Mouse (Mus musculus) small intestine, adult 2 months (tissue): Measurements from ENCODE around the gene Tmem120a. TPM values are rescaled to one million over a fixed set of nuclear protein-coding genes. Genes with fewer than 3 reads are reported as not detected.

Experiments
- H3K27ac ChIP-seq: fragments of 200-500 bp; 2 replicates; pipeline ENCODE4 v1.5.1; 2012; ENCODE audit warnings: low read depth, low read length, control low read depth, inconsistent platforms; ENCODE audit not compliant: insufficient read depth
- H3K27me3 ChIP-seq: fragments of 200-500 bp; 2 replicates; pipeline ENCODE4 v1.6.1; 2012; ENCODE audit warnings: mild to moderate bottlenecking, moderate library complexity, low read length, inconsistent platforms; ENCODE audit not compliant: control insufficient read depth, insufficient read depth
- H3K36me3 ChIP-seq: fragments of 200-500 bp; 2 replicates; pipeline ENCODE4 v1.6.1; 2012; ENCODE audit warnings: mild to moderate bottlenecking, low read length, control low read depth, inconsistent platforms; ENCODE audit not compliant: control insufficient read depth, insufficient read depth
- H3K4me1 ChIP-seq: fragments of 200-500 bp; 2 replicates; pipeline ENCODE4 v1.6.1; 2012; ENCODE audit warnings: low read length, inconsistent platforms, mixed read lengths; ENCODE audit not compliant: control insufficient read depth, insufficient read depth, insufficient read length
- H3K4me3 ChIP-seq: fragments of 200-500 bp; 2 replicates; pipeline ENCODE4 v1.5.1; 2012; ENCODE audit warnings: low read depth, mild to moderate bottlenecking, control low read depth, inconsistent platforms, low read length, moderate library complexity
- CTCF ChIP-seq: fragments of 200-500 bp; IDR thresholded peaks from 2 replicates; pipeline ENCODE4 v1.5.1; 2012; ENCODE audit warnings: low read depth, mild to moderate bottlenecking, control low read depth, inconsistent platforms, low read length, moderate library complexity, mixed read lengths; ENCODE audit not compliant: insufficient replicate concordance, insufficient read length; ENCODE audit errors: extremely low read depth
- POLR2A ChIP-seq: fragments of 200-500 bp; IDR thresholded peaks from 2 replicates; pipeline ENCODE4 v1.6.1; 2012; ENCODE audit warnings: low read depth, mild to moderate bottlenecking, control low read depth, inconsistent platforms, low read length, moderate library complexity
- WGBS: fragments of 180-500 bp; shearing (Covaris S2); methylation state at CpG from one replicate; pipeline ENCODE4 v1.1.7; 2018; 5-methylcytosine and 5-hydroxymethylcytosine counted together
- polyA plus RNA-seq: library from polyadenylated mRNA; depleted of rRNA; stranded (reverse); fragments of >200 nt; gene quantifications from 2 replicates; pipeline ENCODE4 v1.2.3, GENCODE M21; 2012

Gene Tmem120a
- polyA plus RNA-seq, 1 experiment = 261 TPM

DNA sequence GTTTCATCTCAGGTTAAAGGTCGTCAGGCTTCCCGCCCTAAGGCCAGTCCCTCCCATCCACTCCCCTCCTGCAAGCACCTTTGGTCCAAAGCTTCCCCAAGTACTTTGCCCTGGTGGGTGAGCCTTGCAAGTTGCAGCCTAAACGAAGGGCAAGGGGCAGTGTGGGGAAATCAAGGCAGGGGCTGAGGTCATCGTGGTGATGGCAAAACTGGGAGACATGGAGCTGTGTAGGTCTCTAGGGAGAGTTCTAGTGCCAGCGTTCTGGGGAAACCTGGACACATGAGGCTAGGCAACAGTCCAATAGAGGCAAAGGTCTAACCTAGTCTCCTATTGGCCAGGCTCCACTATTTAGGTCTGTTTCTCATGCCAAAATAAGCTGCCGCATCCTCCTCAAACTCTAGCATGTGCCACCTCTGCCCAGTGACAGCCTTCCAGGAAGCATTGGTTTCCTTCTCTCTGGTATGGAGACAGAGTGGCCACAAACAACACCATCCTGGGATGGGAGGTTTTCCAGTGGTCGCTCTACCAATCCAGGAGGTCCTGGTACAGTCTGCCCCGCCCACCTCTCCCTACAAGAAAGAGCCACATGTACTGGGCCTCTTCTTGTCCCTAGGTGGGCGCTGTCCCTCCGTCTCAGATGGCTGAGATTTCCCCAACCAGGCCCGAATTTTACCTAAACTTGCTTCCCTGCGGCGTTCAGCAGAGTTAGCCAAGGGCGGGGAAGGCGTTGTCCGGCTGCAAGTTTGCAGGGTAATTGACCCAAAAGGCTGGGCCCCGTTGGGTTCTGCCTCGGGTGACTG is 1.1 kb downstream of the Tmem120a start:
- peaks cover 15% of the 10 kb centered on the region; the same call in 1 of the 2 replicates for H3K4me1 ChIP-seq
- peak overlapping the region; percentile 69 for H3K4me3 ChIP-seq
- TF ChIP-seq CTCF (no peak), POLR2A (no peak; the same call in 1 of the 2 replicates)
- no peaks in the 10 kb centered on the region for H3K27me3 ChIP-seq
- WGBS = 12% methylated on average over 18 of the region's 18 CpGs
- H3K27ac ChIP-seq = peak overlapping the region; percentile 89
- H3K36me3 ChIP-seq = peaks cover 28% of the 10 kb centered on the region

DNA sequence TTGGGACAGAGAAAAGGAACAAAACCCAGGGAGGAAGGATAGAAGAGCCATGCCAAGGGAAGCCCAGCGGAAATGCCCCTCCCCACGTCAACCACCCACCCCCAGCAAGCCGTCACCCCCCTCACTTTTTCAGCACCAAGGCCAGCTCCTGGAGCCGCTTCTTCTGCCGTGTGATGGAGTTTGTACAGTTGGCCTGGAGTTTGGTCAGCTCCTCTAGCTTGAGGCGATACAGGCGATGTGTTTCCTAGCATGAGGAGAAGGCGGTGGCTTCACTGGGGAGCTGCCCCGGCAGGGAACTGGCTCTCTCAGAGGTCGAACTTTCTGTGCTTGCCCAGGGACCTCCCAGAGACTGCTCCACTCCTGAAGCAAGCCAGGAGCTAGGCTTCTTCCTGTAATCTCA is 2.1 kb downstream of the Tmem120a start:
- peaks cover 37% of the 10 kb centered on the region for H3K36me3 ChIP-seq
- peak overlapping the region; percentile 69 for H3K4me3 ChIP-seq
- peaks cover 15% of the 10 kb centered on the region; the same call in 1 of the 2 replicates for H3K4me1 ChIP-seq
- H3K27me3 ChIP-seq = no peaks in the 10 kb centered on the region
- TF ChIP-seq POLR2A (no peak), CTCF (no peak)
- 61% methylated on average over 10 of the region's 10 CpGs for WGBS
- peak overlapping the region; percentile 6; the same call in 1 of the 2 replicates for H3K27ac ChIP-seq

- peaks cover 76% of the 10 kb centered on the region for H3K36me3 ChIP-seq
- TF ChIP-seq CTCF (no peak), POLR2A (no peak)
- no peaks in the 10 kb centered on the region for H3K27me3 ChIP-seq
- H3K4me1 ChIP-seq = peaks cover 8% of the 10 kb centered on the region; the same call in 1 of the 2 replicates
- WGBS = 33% methylated on average over 6 of the region's 6 CpGs
- no peak overlapping the region for H3K4me3 ChIP-seq
- no peak overlapping the region for H3K27ac ChIP-seq
These were observed 6.0 kb downstream of the Tmem120a start for GRCm38 (mm10) chr5:135738266-135738665.

DNA sequence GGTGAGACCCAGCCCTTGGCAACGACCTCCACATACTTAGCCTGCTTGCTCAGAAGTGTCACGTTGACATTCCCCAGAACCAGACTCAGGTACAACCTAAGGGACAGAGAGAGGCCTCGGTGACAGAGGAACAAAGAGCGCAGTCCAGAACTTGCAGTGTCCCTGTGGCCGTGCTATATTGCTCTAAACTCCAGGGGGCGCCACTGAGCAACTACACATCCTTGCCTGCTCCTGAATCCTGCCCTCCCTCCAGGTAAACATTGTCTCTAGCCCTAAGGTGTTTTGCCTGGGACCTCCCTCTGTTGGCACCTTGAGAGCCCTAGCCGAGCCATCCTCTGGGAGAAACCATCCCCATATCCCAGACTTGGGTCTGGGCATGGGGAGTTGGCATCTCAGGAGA is 7.1 kb downstream of the Tmem120a start:
- Histone ChIP-seq H3K27me3 (no peaks in the 10 kb centered on the region), H3K4me1 (peaks cover 1% of the 10 kb centered on the region; the same call in 1 of the 2 replicates), H3K36me3 (peaks cover 84% of the 10 kb centered on the region), H3K27ac (no peak overlapping the region), H3K4me3 (no peak overlapping the region)
- WGBS = 79% methylated on average over 7 of the region's 7 CpGs
- TF ChIP-seq CTCF (peak; percentile 79; the same call in 1 of the 2 replicates), POLR2A (no peak)

DNA sequence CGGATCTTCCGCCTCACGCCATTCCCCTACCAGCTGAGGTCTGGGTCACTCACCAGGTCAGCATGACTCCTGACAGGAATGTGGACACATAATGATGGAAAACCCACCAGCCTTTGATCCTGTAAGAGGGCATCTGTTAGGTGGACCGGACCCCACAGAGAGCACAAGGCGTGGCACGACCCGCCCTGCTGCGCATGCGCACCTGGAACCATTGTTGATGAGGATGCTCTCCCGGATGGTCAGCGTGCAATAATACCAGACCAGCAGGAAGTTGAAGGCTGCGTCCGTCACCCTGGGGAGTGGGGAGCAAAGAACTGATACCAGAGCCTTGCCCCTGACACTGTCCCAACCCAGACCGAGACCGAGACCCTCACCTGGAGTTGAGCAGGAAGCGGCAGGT is 7.7 kb downstream of the Tmem120a start:
- Histone ChIP-seq H3K27ac (no peak overlapping the region), H3K4me1 (no peaks in the 10 kb centered on the region; the same call in 1 of the 2 replicates), H3K36me3 (peaks cover 84% of the 10 kb centered on the region), H3K4me3 (no peak overlapping the region), H3K27me3 (no peaks in the 10 kb centered on the region)
- 95% methylated on average over 16 of the region's 16 CpGs for WGBS
- TF ChIP-seq CTCF (no peak), POLR2A (no peak)

- TF ChIP-seq CTCF (no peak), POLR2A (no peak)
- H3K4me1 ChIP-seq = no peaks in the 10 kb centered on the region
- peaks cover 88% of the 10 kb centered on the region for H3K36me3 ChIP-seq
- H3K27ac ChIP-seq = no peak overlapping the region
- WGBS = 72% methylated on average over 13 of the region's 13 CpGs
- no peaks in the 10 kb centered on the region for H3K27me3 ChIP-seq
- no peak overlapping the region for H3K4me3 ChIP-seq
These were observed 8.5 kb downstream of the Tmem120a start for GRCm38 (mm10) chr5:135735741-135736140.

DNA sequence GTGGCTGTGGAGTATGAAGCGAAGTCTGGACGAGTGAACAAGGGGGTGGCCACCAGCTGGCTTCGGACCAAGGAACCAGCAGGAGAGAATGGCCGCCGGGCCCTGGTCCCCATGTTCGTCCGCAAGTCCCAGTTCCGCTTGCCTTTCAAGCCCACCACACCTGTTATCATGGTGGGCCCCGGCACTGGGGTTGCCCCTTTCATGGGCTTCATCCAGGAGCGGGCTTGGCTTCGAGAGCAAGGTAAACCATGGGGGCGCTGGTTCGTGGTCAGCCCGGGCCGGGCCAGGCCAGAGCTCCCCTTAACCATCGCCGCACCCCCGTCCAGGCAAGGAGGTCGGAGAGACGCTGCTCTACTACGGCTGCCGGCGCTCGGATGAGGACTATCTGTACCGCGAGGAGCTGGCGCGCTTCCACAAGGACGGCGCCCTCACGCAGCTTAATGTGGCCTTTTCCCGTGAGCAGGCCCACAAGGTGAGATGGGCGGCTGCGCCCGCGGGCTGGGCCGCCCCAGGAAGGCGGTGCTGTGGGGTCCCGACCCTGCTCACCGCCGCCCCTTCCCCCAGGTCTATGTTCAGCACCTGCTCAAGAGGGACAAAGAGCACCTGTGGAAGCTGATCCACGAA is 10.1 kb downstream of the Tmem120a start:
- Histone ChIP-seq H3K27me3 (no peaks in the 10 kb centered on the region), H3K27ac (no peak overlapping the region), H3K36me3 (peaks cover 92% of the 10 kb centered on the region), H3K4me3 (no peak overlapping the region), H3K4me1 (no peaks in the 10 kb centered on the region)
- TF ChIP-seq CTCF (no peak), POLR2A (no peak)
- 94% methylated on average over 42 of the region's 42 CpGs for WGBS
